Mouse (Mus musculus) mouse trophoblast stem cell (cell line): ENCODE results near the gene Tor1aip2.

Experiments
- in situ Hi-C, 2 experiments: fragments of 300-500 bp; cut with MseI, MboI; formaldehyde crosslinking; loops; 2 replicates in 1 of 2; 3 replicates in 1 of 2; pipeline ENCODE4 v1.15.1; 2025

Tor1aip2 gene

GRCm38 (mm10) chr1:156111090-156111489, 75.9 kb downstream of the Tor1aip2 start:
- in situ Hi-C loops = no loop called here

- in situ Hi-C loops = no loop called here
Measured at GRCm38 (mm10) chr1:156111728-156112127, 76.5 kb downstream of the Tor1aip2 start.

GRCm38 (mm10) chr1:156112142-156112541, 76.9 kb downstream of the Tor1aip2 start:
- in situ Hi-C loops = no loop called here

GRCm38 (mm10) chr1:156113884-156114499, 78.8 kb downstream of the Tor1aip2 start:
- in situ Hi-C loops = no loop called here

- in situ Hi-C loops = no loop called here
Measured at GRCm38 (mm10) chr1:156116770-156117169, 81.6 kb downstream of the Tor1aip2 start.
